Mouse (Mus musculus): ENCODE results near the gene Ahsg. TPM values are rescaled to one million over a fixed set of nuclear protein-coding genes. Genes with fewer than 3 reads are reported as not detected.
"Not testable (repeated sequence)": the region's sequence is repeated elsewhere in the genome, so short reads cannot be mapped to it uniquely, and the experiment has no call there.

Gene Ahsg
- polyA plus RNA-seq, 1 experiment from 2014 or later, result not detected

DNA sequence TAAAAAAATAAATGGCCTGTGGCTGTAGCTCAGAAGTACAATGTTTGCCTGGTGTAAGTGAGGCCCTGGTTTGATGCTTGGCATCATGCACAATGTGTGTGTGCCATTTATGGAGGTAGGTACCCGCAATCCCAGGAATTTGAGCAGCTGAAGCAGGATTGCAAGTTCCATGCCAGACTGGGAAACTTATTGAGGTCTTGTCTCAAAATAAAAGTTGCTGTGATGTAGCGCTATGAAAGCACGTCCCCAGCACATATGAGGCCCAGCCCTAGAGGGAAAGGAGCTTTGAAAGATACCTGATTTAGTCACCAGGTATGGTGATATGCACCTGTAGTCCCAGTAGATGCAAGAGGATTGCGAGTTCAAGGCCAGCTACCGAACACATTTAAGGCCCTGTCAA is 30.7 kb downstream of the Ahsg start:
- Histone ChIP-seq H3K4me3 (replicated peaks) (no peak overlapping the region), H3K36me3 (replicated peaks) (no peaks in the 10 kb centered on the region), H3K4me2 (no peak overlapping the region), H3K4me1 (no peaks in the 10 kb centered on the region), H3K27me3 (no peaks in the 10 kb centered on the region), H3K27ac (no peak overlapping the region), H3K9me3 (no peaks in the 10 kb centered on the region), H3K9ac (no peak overlapping the region)
- WGBS, result 94% methylated on average over 5 of the region's 5 CpGs
- no peak for ATAC-seq (ENCODE audit: low FRiP score)

DNA sequence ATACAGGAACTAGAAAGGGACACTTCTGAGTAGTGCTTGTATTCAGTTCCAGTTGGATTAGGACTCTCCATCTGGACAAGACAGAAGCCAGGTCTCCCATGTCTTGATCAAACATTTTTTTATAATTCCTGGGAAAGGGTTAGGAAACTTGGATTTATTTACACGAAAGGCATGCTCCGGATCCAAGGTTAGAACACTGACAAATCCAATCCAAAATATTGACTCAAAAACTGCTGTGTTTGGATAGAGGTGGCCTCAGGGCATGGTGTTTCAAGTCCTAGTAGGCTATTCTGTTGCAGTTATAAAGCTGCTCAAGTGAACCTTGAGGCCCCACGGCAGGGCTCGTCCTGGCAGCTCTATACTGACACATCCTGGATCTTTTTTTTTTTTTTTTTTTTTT is 31.4 kb downstream of the Ahsg start:
- Histone ChIP-seq H3K27me3 (no peaks in the 10 kb centered on the region), H3K27ac (no peak overlapping the region), H3K4me3 (replicated peaks) (no peak overlapping the region), H3K9me3 (no peaks in the 10 kb centered on the region), H3K4me1 (no peaks in the 10 kb centered on the region), H3K4me2 (no peak overlapping the region), H3K9ac (no peak overlapping the region), H3K36me3 (replicated peaks) (no peaks in the 10 kb centered on the region)
- 90% methylated on average over 4 of the region's 4 CpGs for WGBS
- no peak for ATAC-seq (ENCODE audit: low FRiP score)

- Histone ChIP-seq H3K4me3 (replicated peaks) (no peak overlapping the region), H3K4me2 (no peak overlapping the region), H3K36me3 (replicated peaks) (no peaks in the 10 kb centered on the region), H3K27ac (no peak overlapping the region), H3K9ac (no peak overlapping the region), H3K9me3 (no peaks in the 10 kb centered on the region), H3K27me3 (no peaks in the 10 kb centered on the region), H3K4me1 (no peaks in the 10 kb centered on the region)
- WGBS, result 85% methylated on average over 6 of the region's 6 CpGs
- no peak for ATAC-seq (ENCODE audit: low FRiP score)
These were observed 38.5 kb downstream of the Ahsg start for GRCm38 (mm10) chr16:22929575-22929974.

DNA sequence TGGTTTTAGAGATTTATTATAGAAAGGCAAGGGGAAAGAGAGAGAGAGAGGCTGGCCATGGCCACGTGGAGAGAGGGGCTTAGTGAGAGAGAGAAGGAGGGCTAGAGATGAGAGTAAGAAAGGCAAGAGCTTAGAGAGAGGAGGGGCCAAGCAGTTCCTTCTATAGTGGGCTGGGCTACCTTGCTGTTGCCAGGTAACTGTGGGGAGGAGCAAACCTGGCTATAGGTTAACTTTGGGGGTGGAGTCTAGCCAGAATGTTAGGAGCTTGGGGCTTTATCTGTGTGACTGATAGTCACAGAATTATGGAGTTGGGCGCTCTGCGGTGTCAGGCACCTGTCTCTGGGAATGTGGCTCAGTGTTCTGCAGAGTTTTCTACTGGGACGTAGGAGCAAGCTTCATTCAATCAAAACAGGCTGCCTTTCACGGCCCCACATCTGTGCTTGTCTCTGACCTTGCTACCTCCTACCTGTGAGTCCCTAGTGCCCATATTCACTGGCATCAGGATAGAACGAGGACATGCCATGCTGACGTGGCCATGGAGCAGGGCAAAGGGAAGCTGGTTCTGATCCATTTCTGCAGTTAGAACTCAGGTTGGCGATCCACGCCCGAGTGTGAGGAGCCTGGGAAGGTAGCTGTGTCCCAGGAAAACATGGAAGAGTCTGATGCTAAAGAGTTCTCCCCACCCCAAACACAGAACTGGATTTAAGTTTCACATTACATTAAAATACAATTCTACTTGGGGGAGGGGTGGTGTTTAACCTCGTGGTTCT is 40.5 kb downstream of the Ahsg start:
- WGBS, result 91% methylated on average over 11 of the region's 11 CpGs
- Histone ChIP-seq H3K36me3 (replicated peaks) (no peaks in the 10 kb centered on the region), H3K4me2 (no peak overlapping the region), H3K27ac (no peak overlapping the region), H3K4me1 (no peaks in the 10 kb centered on the region), H3K9me3 (no peaks in the 10 kb centered on the region), H3K9ac (no peak overlapping the region), H3K4me3 (replicated peaks) (no peak overlapping the region), H3K27me3 (no peaks in the 10 kb centered on the region)
- ATAC-seq (ENCODE audit: low FRiP score), result no peak

DNA sequence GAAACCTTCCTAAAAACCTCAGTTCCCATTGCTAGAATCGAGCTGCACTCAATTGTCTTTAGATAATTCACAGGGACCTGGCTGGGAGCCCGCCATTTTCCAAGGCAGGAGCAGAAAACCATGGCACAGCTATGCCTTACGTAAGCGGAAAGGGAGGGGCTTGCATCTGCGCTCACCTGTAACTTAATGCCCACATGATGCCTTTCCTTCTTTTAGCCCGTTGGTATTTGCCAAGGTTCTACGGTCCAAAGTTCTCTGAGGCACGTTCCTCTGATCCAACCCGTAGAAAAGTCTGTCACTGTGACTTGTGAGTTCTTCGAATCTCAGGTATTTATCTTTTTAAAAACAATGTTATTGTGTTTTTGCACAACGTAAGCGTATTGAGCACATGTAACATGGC is 46.6 kb downstream of the Ahsg start:
- ATAC-seq (ENCODE audit: low FRiP score), result no peak
- WGBS, result 89% methylated on average over 12 of the region's 12 CpGs

GRCm38 (mm10) chr16:22938541-22938940 is 47.5 kb downstream of the Ahsg start:
- H3K9ac ChIP-seq, result no peak overlapping the region
- H3K4me1 ChIP-seq, result no peaks in the 10 kb centered on the region
- 81% methylated on average over 2 of the region's 2 CpGs for WGBS
- H3K36me3 ChIP-seq (replicated peaks), result no peaks in the 10 kb centered on the region
- H3K4me2 ChIP-seq, result no peak overlapping the region
- H3K27me3 ChIP-seq, result no peaks in the 10 kb centered on the region
- H3K9me3 ChIP-seq, result no peaks in the 10 kb centered on the region
- no peak for ATAC-seq (ENCODE audit: low FRiP score)
- no peak overlapping the region for H3K27ac ChIP-seq
- no peak overlapping the region for H3K4me3 ChIP-seq (replicated peaks)

More for the DNA sequence above, 46.6 kb downstream of the Ahsg start:
- no peak overlapping the region for H3K27ac ChIP-seq
- H3K4me2 ChIP-seq, result no peak overlapping the region
- H3K9ac ChIP-seq, result no peak overlapping the region
- no peaks in the 10 kb centered on the region for H3K36me3 ChIP-seq (replicated peaks)
- no peaks in the 10 kb centered on the region for H3K27me3 ChIP-seq
- no peak overlapping the region for H3K4me3 ChIP-seq (replicated peaks)
- no peaks in the 10 kb centered on the region for H3K9me3 ChIP-seq
- H3K4me1 ChIP-seq, result no peaks in the 10 kb centered on the region

- H3K27me3 ChIP-seq, result no peaks in the 10 kb centered on the region
- no peak overlapping the region for H3K4me3 ChIP-seq (replicated peaks)
- H3K4me2 ChIP-seq, result no peak overlapping the region
- no peaks in the 10 kb centered on the region for H3K4me1 ChIP-seq
- H3K27ac ChIP-seq, result no peak overlapping the region
- WGBS, result 83% methylated on average over 8 of the region's 8 CpGs
- H3K9me3 ChIP-seq, result no peaks in the 10 kb centered on the region
- no peak for ATAC-seq (ENCODE audit: low FRiP score)
- H3K36me3 ChIP-seq (replicated peaks), result no peaks in the 10 kb centered on the region
- no peak overlapping the region for H3K9ac ChIP-seq
These were observed 48.1 kb downstream of the Ahsg start for GRCm38 (mm10) chr16:22939120-22939695.

- H3K9me3 ChIP-seq; H3K36me3 ChIP-seq (replicated peaks); H3K9ac ChIP-seq; H3K4me1 ChIP-seq; H3K4me2 ChIP-seq; H3K27ac ChIP-seq; H3K4me3 ChIP-seq (replicated peaks); H3K27me3 ChIP-seq; ATAC-seq (ENCODE audit: low FRiP score): not testable (repeated sequence)
These were observed 50.9 kb downstream of the Ahsg start for GRCm38 (mm10) chr16:22941825-22942476.

DNA sequence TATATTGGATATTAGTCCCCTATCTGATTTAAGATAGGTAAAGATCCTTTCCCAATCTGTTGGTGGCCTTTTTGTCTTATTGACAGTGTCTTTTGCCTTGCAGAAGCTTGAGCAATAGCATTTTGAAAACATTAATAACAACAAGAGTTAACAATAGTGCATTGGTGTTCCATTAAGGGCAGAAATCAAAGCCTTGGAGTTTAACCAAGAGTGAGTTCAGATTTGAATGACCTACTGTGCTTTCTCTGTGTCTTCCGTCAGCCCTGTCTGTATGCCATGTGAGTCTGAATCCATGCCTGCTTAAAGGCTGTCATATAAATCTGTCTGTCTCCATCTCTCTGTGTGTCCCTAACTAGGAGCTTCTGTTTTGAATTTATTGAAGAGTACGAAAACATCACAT is 56.3 kb downstream of the Ahsg start:
- WGBS, result 88% methylated on average over 2 of the region's 2 CpGs
- Histone ChIP-seq H3K4me2 (no peak overlapping the region), H3K36me3 (replicated peaks) (no peaks in the 10 kb centered on the region), H3K27me3 (no peaks in the 10 kb centered on the region), H3K9ac (no peak overlapping the region), H3K4me1 (no peaks in the 10 kb centered on the region), H3K4me3 (replicated peaks) (no peak overlapping the region), H3K9me3 (no peaks in the 10 kb centered on the region), H3K27ac (no peak overlapping the region)
- no peak for ATAC-seq (ENCODE audit: low FRiP score)

Other genes with a start within 250 kb of the Ahsg start
- gene Dgkg, start 234.1 kb upstream of the Ahsg start, polyA plus RNA-seq (2016; fragmentation: Nextera tagmentation; extraction: Ambion mirVana), result 0.17 TPM in 2 replicates
- not detected in 2 replicates for gene Crygs, start 79.7 kb upstream of the Ahsg start, polyA plus RNA-seq (2016; fragmentation: Nextera tagmentation; extraction: Ambion mirVana)
- gene Tbccd1, start 33.6 kb upstream of the Ahsg start, polyA plus RNA-seq (2016; fragmentation: Nextera tagmentation; extraction: Ambion mirVana), result 30.8 and 36.2 TPM in 2 replicates
- gene Dnajb11, start 33.4 kb upstream of the Ahsg start, polyA plus RNA-seq (2016; fragmentation: Nextera tagmentation; extraction: Ambion mirVana), result 87.7 and 87.8 TPM in 2 replicates
- not detected in 2 replicates for gene Fetub, start 27.1 kb downstream of the Ahsg start, polyA plus RNA-seq (2016; fragmentation: Nextera tagmentation; extraction: Ambion mirVana)
- not detected in 2 replicates for gene Hrg, start 59.8 kb downstream of the Ahsg start, polyA plus RNA-seq (2016; fragmentation: Nextera tagmentation; extraction: Ambion mirVana)
- not detected in 2 replicates for gene Kng2, start 138.2 kb downstream of the Ahsg start, polyA plus RNA-seq (2016; fragmentation: Nextera tagmentation; extraction: Ambion mirVana)
- gene Kng1, start 166.6 kb downstream of the Ahsg start, polyA plus RNA-seq (2016; fragmentation: Nextera tagmentation; extraction: Ambion mirVana), result not detected in 2 replicates
- 221 and 223 TPM in 2 replicates for gene Eif4a2, start 216.2 kb downstream of the Ahsg start, polyA plus RNA-seq (2016; fragmentation: Nextera tagmentation; extraction: Ambion mirVana)
- 181 and 190 TPM in 2 replicates for gene Rfc4, start 236.5 kb downstream of the Ahsg start, polyA plus RNA-seq (2016; fragmentation: Nextera tagmentation; extraction: Ambion mirVana)